In genomic region chr2:31865322-31865721, GRCm38 (mm10) we compare ENCODE assay signal across 23 mouse cellular contexts. TPM values are rescaled to one million over a fixed set of nuclear protein-coding genes. Genes with fewer than 3 reads are reported as not detected.
A peak's percentile ranks its signal among the peaks of the same experiment; 100 is the strongest.
DNase-seq lines count a peak whose midpoint lies in the region; ATAC-seq lines count a peak whose summit lies in the region.
"Had no signal": no experiment of that assay in that cellular context is flagged by ENCODE, and none has a peak within 500 bp of the region (broad histone marks: within the 10 kb centered on the region; RNA-seq: fewer than 3 reads in every experiment).

No protein-coding gene starts in this region.

- 0 out of 2 replicates have a peak overlapping the region, but pooled peaks have one; percentile 20 for H3K9ac ChIP-seq in hindbrain, embryonic 13.5 days
- no peak overlapping the region for H3K9ac ChIP-seq in midbrain, embryonic 14.5 days (replicated peaks; ENCODE audit: low read length)
- peak overlapping the region; percentile 22; the same call in 1 of the 2 replicates for H3K9ac ChIP-seq in limb, embryonic 11.5 days (ENCODE audit: low read length)
- H3K9ac ChIP-seq: heart, embryonic 12.5 days had no signal

- no peak for ATAC-seq in hindbrain, embryonic 13.5 days (ENCODE audit: low FRiP score)
- no peak for ATAC-seq in midbrain, embryonic 14.5 days (ENCODE audit: low FRiP score, low TSS enrichment)
- no peak for ATAC-seq in limb, embryonic 11.5 days (ENCODE audit: insufficient number of reproducible peaks, low FRiP score, low TSS enrichment, low read depth)
- no peak for ATAC-seq in megakaryocyte, adult 5-6 weeks (ENCODE audit: poor library complexity, severe bottlenecking)
- ATAC-seq: lung, postnatal 0 days had no signal

- peak overlapping the region; percentile 30; the same call in 1 of the 2 replicates for H3K27ac ChIP-seq in hindbrain, embryonic 13.5 days
- H3K27ac ChIP-seq in hindbrain, embryonic 10.5 days = no peak overlapping the region
- peak overlapping the region; percentile 66 for H3K27ac ChIP-seq in midbrain, embryonic 14.5 days (replicated peaks; ENCODE audit: low read depth, low read length)
- H3K27ac ChIP-seq in midbrain, embryonic 10.5 days (replicated peaks) = no peak overlapping the region
- no peak overlapping the region for H3K27ac ChIP-seq in limb, embryonic 11.5 days (replicated peaks; ENCODE audit: low read depth, low read length)
- H3K27ac ChIP-seq: gastrocnemius, adult 2 months had no signal

- no peak for DNase-seq in hindbrain, embryonic 10.5 days (ENCODE audit: low spot score)
- DNase-seq in midbrain, embryonic 14.5 days = no peak
- no peak for DNase-seq in midbrain, embryonic 10.5 days (ENCODE audit: low spot score)
- no peak for DNase-seq in limb, embryonic 11.5 days (ENCODE audit: low spot score)
- DNase-seq in gastrocnemius, postnatal 25 days = no peak
- DNase-seq: adrenal gland, postnatal 25 days; cerebellum, adult 11 months; cerebellum, postnatal 10 days; gastrocnemius, adult 2 months; heart, adult 11 months; liver; right cerebral cortex, postnatal 25 days; thymus, postnatal 36 days had no signal

- no peak overlapping the region for H3K4me2 ChIP-seq in hindbrain, embryonic 13.5 days
- no peak overlapping the region for H3K4me2 ChIP-seq in midbrain, embryonic 14.5 days (ENCODE audit: low read length)
- H3K4me2 ChIP-seq in limb, embryonic 11.5 days (ENCODE audit: low read depth, severe bottlenecking) = no peak overlapping the region
- H3K4me2 ChIP-seq: heart, embryonic 12.5 days had no signal

- H3K4me1 ChIP-seq in hindbrain, embryonic 13.5 days (replicated peaks) = peaks cover 15% of the 10 kb centered on the region
- H3K4me1 ChIP-seq in hindbrain, embryonic 10.5 days (replicated peaks) = peaks cover 23% of the 10 kb centered on the region
- peaks cover 14% of the 10 kb centered on the region for H3K4me1 ChIP-seq in midbrain, embryonic 14.5 days (ENCODE audit: control insufficient read depth, insufficient read depth, low read length)
- H3K4me1 ChIP-seq in midbrain, embryonic 10.5 days = peaks cover 19% of the 10 kb centered on the region
- H3K4me1 ChIP-seq in limb, embryonic 11.5 days (ENCODE audit: control insufficient read depth, insufficient read depth, low read length) = peaks cover 3% of the 10 kb centered on the region; the same call in 1 of the 2 replicates
- H3K4me1 ChIP-seq: heart, embryonic 12.5 days had no signal

- H3K4me3 ChIP-seq in hindbrain, embryonic 13.5 days = no peak overlapping the region
- H3K4me3 ChIP-seq in hindbrain, embryonic 10.5 days = no peak overlapping the region
- H3K4me3 ChIP-seq in midbrain, embryonic 14.5 days (replicated peaks; ENCODE audit: low read depth, low read length) = no peak overlapping the region
- no peak overlapping the region for H3K4me3 ChIP-seq in midbrain, embryonic 10.5 days
- no peak overlapping the region for H3K4me3 ChIP-seq in limb, embryonic 11.5 days (ENCODE audit: low read depth, low read length)
- H3K4me3 ChIP-seq: gastrocnemius, adult 2 months; heart, embryonic 12.5 days had no signal

- no peaks in the 10 kb centered on the region for H3K9me3 ChIP-seq in hindbrain, embryonic 13.5 days
- no peaks in the 10 kb centered on the region for H3K9me3 ChIP-seq in hindbrain, embryonic 10.5 days
- H3K9me3 ChIP-seq in midbrain, embryonic 14.5 days (ENCODE audit: control insufficient read depth, low read length) = no peaks in the 10 kb centered on the region
- no peaks in the 10 kb centered on the region for H3K9me3 ChIP-seq in midbrain, embryonic 10.5 days (replicated peaks)
- no peaks in the 10 kb centered on the region for H3K9me3 ChIP-seq in limb, embryonic 11.5 days (ENCODE audit: control insufficient read depth, low read length)
- H3K9me3 ChIP-seq: heart, embryonic 12.5 days had no signal

- H3K36me3 ChIP-seq in hindbrain, embryonic 13.5 days = no peaks in the 10 kb centered on the region
- H3K36me3 ChIP-seq in hindbrain, embryonic 10.5 days = no peaks in the 10 kb centered on the region
- no peaks in the 10 kb centered on the region for H3K36me3 ChIP-seq in midbrain, embryonic 14.5 days (ENCODE audit: control insufficient read depth, insufficient read depth, low read length)
- H3K36me3 ChIP-seq in midbrain, embryonic 10.5 days = no peaks in the 10 kb centered on the region
- no peaks in the 10 kb centered on the region for H3K36me3 ChIP-seq in limb, embryonic 11.5 days (ENCODE audit: control insufficient read depth, insufficient read depth, low read length)
- H3K36me3 ChIP-seq: heart, embryonic 12.5 days had no signal

- no peaks in the 10 kb centered on the region for H3K27me3 ChIP-seq in hindbrain, embryonic 13.5 days
- peaks cover 4% of the 10 kb centered on the region; the same call in 1 of the 2 replicates for H3K27me3 ChIP-seq in hindbrain, embryonic 10.5 days (ENCODE audit: insufficient read depth, poor library complexity, severe bottlenecking)
- H3K27me3 ChIP-seq in midbrain, embryonic 14.5 days (ENCODE audit: control insufficient read depth, insufficient read depth, low read length) = no peaks in the 10 kb centered on the region
- H3K27me3 ChIP-seq in midbrain, embryonic 10.5 days (ENCODE audit: low read depth, poor library complexity, severe bottlenecking) = peaks cover 9% of the 10 kb centered on the region; the same call in 1 of the 2 replicates
- H3K27me3 ChIP-seq in limb, embryonic 11.5 days (ENCODE audit: control insufficient read depth, insufficient read depth, low read length) = no peaks in the 10 kb centered on the region

- 64% methylated on average over 4 of the region's 4 CpGs for WGBS in hindbrain, embryonic 13.5 days
- WGBS in hindbrain, embryonic 10.5 days = 60% methylated on average over 4 of the region's 4 CpGs
- 51% methylated on average over 4 of the region's 4 CpGs for WGBS in midbrain, embryonic 14.5 days
- 69% methylated on average over 4 of the region's 4 CpGs for WGBS in midbrain, embryonic 10.5 days
- WGBS in limb, embryonic 11.5 days = 64% methylated on average over 4 of the region's 4 CpGs

RNA-seq across cellular contexts. Expression of gene Fibcd1, which starts 19.5 kb away (rescaled TPM):
- 3.4 and 4.6 TPM in 2 replicates for polyA plus RNA-seq in hindbrain, embryonic 13.5 days (2015; fragmentation: Nextera tagmentation; extraction: Ambion mirVana)
- polyA plus RNA-seq in hindbrain, embryonic 10.5 days (2016; fragmentation: Nextera tagmentation; extraction: Ambion mirVana) = 0.60 and 2.0 TPM in 2 replicates
- polyA plus RNA-seq in midbrain, embryonic 14.5 days (2014; fragmentation: Nextera tagmentation; extraction: Ambion mirVana) = 14.8 and 18.8 TPM in 2 replicates
- 1.2 and 1.5 TPM in 2 replicates for polyA plus RNA-seq in midbrain, embryonic 10.5 days (2016; fragmentation: Nextera tagmentation; extraction: Ambion mirVana)
- 0.03 TPM in 1 of 2 replicates, not detected in the other for polyA plus RNA-seq in limb, embryonic 11.5 days (2014; fragmentation: Nextera tagmentation; extraction: Ambion mirVana)
- not detected in 2 replicates for total RNA-seq in megakaryocyte, adult 5-6 weeks (2015)
- 0.04 TPM in 1 of 2 replicates, not detected in the other for total RNA-seq in megakaryocyte, adult 5-6 weeks (2017)
- total RNA-seq in gastrocnemius, postnatal 25 days (2021) = not detected
- total RNA-seq: gastrocnemius, adult 2 months; heart, postnatal 25 days; MEL had no signal
- polyA plus RNA-seq: stomach, embryonic 14.5 days had no signal

RNA-seq across cellular contexts. Expression of gene Lamc3, which starts 21.8 kb away (rescaled TPM):
- polyA plus RNA-seq in hindbrain, embryonic 13.5 days (2015; fragmentation: Nextera tagmentation; extraction: Ambion mirVana) = 6.3 and 7.0 TPM in 2 replicates
- 8.4 and 8.6 TPM in 2 replicates for polyA plus RNA-seq in hindbrain, embryonic 10.5 days (2016; fragmentation: Nextera tagmentation; extraction: Ambion mirVana)
- 1.1 and 6.6 TPM in 2 replicates for polyA plus RNA-seq in midbrain, embryonic 14.5 days (2014; fragmentation: Nextera tagmentation; extraction: Ambion mirVana)
- 12.3 and 15.7 TPM in 2 replicates for polyA plus RNA-seq in midbrain, embryonic 10.5 days (2016; fragmentation: Nextera tagmentation; extraction: Ambion mirVana)
- polyA plus RNA-seq in limb, embryonic 11.5 days (2014; fragmentation: Nextera tagmentation; extraction: Ambion mirVana) = 0.13 and 0.17 TPM in 2 replicates
- not detected in 2 replicates for total RNA-seq in megakaryocyte, adult 5-6 weeks (2015)
- not detected in 2 replicates for total RNA-seq in megakaryocyte, adult 5-6 weeks (2017)
- under 1 TPM; 0.29 to 0.79 TPM for total RNA-seq in gastrocnemius, postnatal 25 days (2021)
- total RNA-seq: CH12.LX, MEL had no signal

RNA-seq across cellular contexts. Expression of gene Qrfp, which starts 54.9 kb away (rescaled TPM):
- 0.08 TPM in 1 of 2 replicates, not detected in the other for polyA plus RNA-seq in hindbrain, embryonic 13.5 days (2015; fragmentation: Nextera tagmentation; extraction: Ambion mirVana)
- 0.12 and 0.20 TPM in 2 replicates for polyA plus RNA-seq in hindbrain, embryonic 10.5 days (2016; fragmentation: Nextera tagmentation; extraction: Ambion mirVana)
- polyA plus RNA-seq in midbrain, embryonic 14.5 days (2014; fragmentation: Nextera tagmentation; extraction: Ambion mirVana) = 0.13 TPM in 1 of 2 replicates, not detected in the other
- polyA plus RNA-seq in midbrain, embryonic 10.5 days (2016; fragmentation: Nextera tagmentation; extraction: Ambion mirVana) = 0.05 and 0.17 TPM in 2 replicates
- polyA plus RNA-seq in limb, embryonic 11.5 days (2014; fragmentation: Nextera tagmentation; extraction: Ambion mirVana) = 0.09 and 0.31 TPM in 2 replicates
- 0.57 and 0.65 TPM in 2 replicates for total RNA-seq in megakaryocyte, adult 5-6 weeks (2015)
- total RNA-seq in megakaryocyte, adult 5-6 weeks (2017) = 0.04 and 0.29 TPM in 2 replicates
- total RNA-seq in gastrocnemius, postnatal 25 days (2021) = not detected
- total RNA-seq: adrenal gland, postnatal 25 days; CH12.LX; gastrocnemius, adult 2 months; heart, postnatal 25 days; layer of hippocampus, postnatal 14 days; left cerebral cortex, postnatal 25 days; MEL had no signal
- polyA plus RNA-seq: heart, embryonic 12.5 days had no signal

Comparison
In these comparisons a context has a peak if more than half of its experiments do, and no peak if none do; other contexts are left out.
1. H3K27ac ChIP-seq: peak in hindbrain, embryonic 13.5 days (single experiment) and midbrain, embryonic 14.5 days (single experiment); none in hindbrain, embryonic 10.5 days (single experiment), midbrain, embryonic 10.5 days (single experiment) and limb, embryonic 11.5 days (single experiment).